Mouse (Mus musculus) embryonic stem cell, embryonic (primary cell): ENCODE data around the gene Depp1.
"Not testable (repeated sequence)": the region's sequence is repeated elsewhere in the genome, so short reads cannot be mapped to it uniquely, and the experiment has no call there.

Source experiments
- CTCF ChIA-PET, 4 experiments: fragments of 300-600 bp in 2 of 4; fragments of 350-600 bp in 2 of 4; sonication (Branson Sonifier 250); formaldehyde crosslinking; loops; one replicate each; lab custom pipeline; 2022; ENCODE audit warnings: inconsistent platforms in 2 of 4; lab: Charles Lee
- POLR2A ChIA-PET, 4 experiments: fragments of 300-600 bp in 2 of 4; fragments of 350-600 bp in 2 of 4; sonication (Branson Sonifier 250); formaldehyde crosslinking; loops; one replicate each; lab custom pipeline; 2022; ENCODE audit warnings: antibody characterized with exemption in 4 of 4, inconsistent platforms in 1 of 4; lab: Charles Lee

The Depp1 gene

GRCm38 (mm10) chr6:116650406-116650805 is at the start of gene Depp1:
TSS of gene Depp1 (plus strand) at chr6:116650609.
- CTCF ChIA-PET, result interaction anchor here in 2 of 4 experiments (0.7 to 1.6 kb wide), 2 partner anchors 19 to 20 kb away, joined by 4 to 9 read pairs; no protein-coding TSS in a partner anchor

DNA sequence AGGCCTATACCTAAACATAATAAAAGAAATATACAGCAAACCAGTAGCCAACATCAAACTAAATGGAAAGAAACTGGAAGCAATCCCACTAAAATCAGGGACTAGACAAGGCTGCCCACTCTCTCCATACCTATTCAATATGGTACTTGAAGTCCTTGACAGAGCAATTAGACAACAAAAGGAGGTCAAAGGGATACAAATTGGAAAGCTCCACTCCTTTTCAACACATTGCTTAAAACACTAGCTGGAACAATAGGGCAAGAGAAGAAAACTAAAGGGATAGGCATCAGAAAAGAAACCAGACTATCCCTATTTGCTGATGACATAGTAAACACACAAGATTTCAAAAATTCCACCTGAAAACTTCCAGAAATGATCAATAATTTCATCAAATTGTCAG is 49.4 kb upstream of the Depp1 start:
- POLR2A ChIA-PET, CTCF ChIA-PET: not testable (repeated sequence)

More at GRCm38 (mm10) chr6:116650406-116650805, at the start of gene Depp1:
- POLR2A ChIA-PET, result interaction anchor here in 2 of 4 experiments (1.0 to 2.5 kb wide), 5 partner anchors 10 to 22 kb away, joined by 3 to 12 read pairs (median 8); partner anchors contain the start of gene Zfp422 (in 1 of the 2)

GRCm38 (mm10) chr6:116607230-116607629 is 43.2 kb upstream of the Depp1 start:
- ChIA-PET CTCF (interaction anchor here in 1 of 4 experiments (0.7 kb wide), 1 partner anchor 1152 kb away, joined by 3 read pairs; no protein-coding TSS in a partner anchor), POLR2A (no interaction called here)

GRCm38 (mm10) chr6:116615719-116616118 is 34.7 kb upstream of the Depp1 start:
- POLR2A ChIA-PET, result interaction anchor here in 2 of 4 experiments (0.9 to 2.0 kb wide), 2 partner anchors 13 kb away, joined by 4 to 5 read pairs; partner anchors contain the start of gene Zfp422 (in 1 of the 2)

DNA sequence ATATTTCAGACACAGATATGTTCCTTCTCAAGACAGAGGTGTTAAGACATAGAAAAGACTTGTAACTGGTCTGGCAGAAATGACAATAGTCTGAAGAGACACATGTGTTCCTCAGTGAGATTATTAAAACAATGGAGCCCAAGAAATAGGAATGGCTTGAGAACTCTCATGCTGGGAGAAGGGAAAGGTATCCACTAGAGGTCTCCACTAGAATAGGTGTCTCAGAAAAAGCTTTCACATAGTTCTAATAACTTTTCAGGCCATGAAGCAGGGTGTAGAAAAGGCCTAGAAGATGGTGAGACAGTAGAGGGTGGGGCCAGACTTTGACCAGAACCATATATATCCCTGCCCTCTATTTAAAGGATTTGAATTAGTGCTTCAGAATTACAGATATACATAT is 32.3 kb upstream of the Depp1 start:
- CTCF ChIA-PET, result interaction anchor here in 2 of 4 experiments (0.6 kb wide), 2 partner anchors 63 to 336 kb away, joined by 3 read pairs; no protein-coding TSS in a partner anchor
- POLR2A ChIA-PET, result no interaction called here

More at GRCm38 (mm10) chr6:116615719-116616118, 34.7 kb upstream of the Depp1 start:
- CTCF ChIA-PET, result interaction anchor here in 2 of 4 experiments (1.0 to 1.5 kb wide), 2 partner anchors 16 to 17 kb away, joined by 3 to 5 read pairs; no protein-coding TSS in a partner anchor

DNA sequence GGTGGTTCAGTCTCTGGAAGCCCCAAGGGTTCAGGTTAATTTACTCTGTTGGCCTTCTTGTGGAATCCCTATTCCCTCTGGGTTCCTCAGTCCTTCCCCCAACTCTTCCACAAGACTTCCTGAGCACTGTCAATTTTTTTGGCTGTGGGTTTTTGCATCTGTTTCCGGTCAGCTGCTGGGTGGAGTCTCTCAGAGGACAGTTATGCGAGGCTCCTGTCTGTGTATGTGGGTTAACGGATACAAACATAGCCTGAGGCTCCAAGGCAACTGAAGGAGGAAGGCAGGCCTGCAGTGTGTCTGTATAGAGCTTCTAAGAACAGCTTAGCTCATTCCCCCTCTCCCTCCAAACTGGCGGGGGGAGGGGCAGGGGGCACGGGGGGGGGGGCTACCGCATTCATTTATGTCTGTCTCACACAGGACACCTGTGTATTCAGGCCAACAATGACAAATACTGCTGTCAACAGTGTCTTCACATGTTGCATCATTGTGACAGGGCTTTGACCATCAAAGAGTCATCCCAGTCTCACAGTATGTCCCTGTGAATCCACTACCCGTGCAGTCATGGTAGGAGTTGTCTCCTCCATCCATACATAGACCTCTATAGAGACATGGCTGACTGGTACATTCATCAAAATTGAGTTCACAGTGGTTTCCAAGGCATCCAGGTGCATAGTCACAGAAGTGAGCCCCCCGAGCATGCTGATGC is 28.9 kb upstream of the Depp1 start:
- ChIA-PET POLR2A (interaction anchor here in 1 of 4 experiments (0.6 kb wide), 1 partner anchor 733 kb away, joined by 3 read pairs; no protein-coding TSS in a partner anchor), CTCF (no interaction called here)

DNA sequence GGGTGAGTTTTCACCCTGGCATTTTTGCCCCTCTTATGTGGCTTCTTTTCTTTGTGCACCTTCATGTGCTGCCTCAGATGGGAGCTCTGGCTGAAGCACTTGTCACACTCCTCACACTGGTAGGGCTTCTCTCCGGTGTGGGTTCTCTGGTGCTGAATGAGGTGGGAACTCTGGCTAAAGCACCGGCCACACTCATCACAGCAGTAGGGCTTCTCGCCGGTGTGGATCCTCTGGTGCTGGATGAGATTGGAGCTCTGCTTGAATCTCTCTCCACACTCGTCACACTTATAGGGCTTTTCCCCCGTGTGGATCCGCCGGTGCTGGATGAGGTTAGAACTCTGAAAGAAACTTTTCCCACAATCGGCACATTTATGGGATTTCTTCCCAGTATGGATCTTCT is 24.0 kb upstream of the Depp1 start:
- POLR2A ChIA-PET, CTCF ChIA-PET: not testable (repeated sequence)

DNA sequence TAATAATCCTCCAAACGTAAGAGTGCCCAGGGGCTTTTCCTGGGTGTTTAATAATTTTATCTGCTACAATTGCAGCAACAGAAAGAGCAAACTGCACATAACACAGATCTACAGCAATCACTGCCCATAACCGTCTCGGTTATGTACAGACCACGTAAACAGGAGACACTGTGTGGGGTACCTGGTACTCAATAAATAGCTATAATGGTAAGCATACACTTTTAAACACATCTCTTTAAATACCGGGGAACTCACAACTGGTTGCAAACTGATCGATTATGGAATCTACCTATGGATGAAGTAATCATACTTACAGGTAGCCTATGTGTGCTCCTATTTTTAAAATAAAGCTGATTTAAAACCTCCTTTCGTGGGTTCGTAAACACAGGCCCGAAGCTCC is 22.3 kb upstream of the Depp1 start:
- CTCF ChIA-PET, result interaction anchor here in 1 of 4 experiments (0.7 kb wide), 1 partner anchor 8 kb away, joined by 3 read pairs; no protein-coding TSS in a partner anchor

DNA sequence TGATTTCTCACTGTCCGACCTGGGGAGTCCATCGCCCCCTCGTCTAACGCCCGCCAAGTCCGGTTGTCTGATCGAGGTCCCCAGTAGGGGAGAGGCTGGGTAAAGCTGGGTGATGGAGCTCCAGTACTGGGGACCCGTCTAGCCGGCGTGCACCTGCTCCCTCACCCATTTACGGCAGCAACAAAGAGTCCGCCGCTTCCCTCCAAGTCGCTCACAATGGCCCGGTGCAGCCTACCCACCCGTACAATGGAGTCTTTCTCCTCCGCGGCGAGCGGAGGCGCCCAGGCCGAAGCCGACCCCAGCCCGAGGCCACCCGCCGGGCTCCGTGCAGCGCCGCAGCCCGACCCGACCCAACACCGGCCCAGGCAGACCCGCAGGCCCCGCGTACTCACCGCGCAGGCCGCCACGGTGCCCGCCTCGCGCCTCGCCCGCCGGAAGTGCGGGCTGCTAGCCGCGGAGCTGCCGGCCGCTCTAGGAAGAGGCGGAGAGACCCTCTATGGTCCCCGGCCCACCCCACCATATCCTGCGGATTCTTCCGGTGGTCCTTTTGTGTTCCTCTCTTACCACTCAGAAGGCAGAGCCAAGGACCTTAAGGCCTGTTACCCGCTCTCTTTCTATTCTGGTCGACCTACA is 21.8 kb upstream of the Depp1 start, which contains the start of gene Zfp422:
Gene Zfp422, minus strand, starts transcription at position 461 of the 633 bp plus-strand sequence.
- POLR2A ChIA-PET, result interaction anchor here in 3 of 4 experiments (0.6 to 2.5 kb wide), 19 partner anchors 8 to 1090 kb away, joined by 3 to 11 read pairs (median 4); partner anchors contain the start of genes Depp1 (in 1 of the 3), March8 (in 1 of the 3), Washc2 (in 1 of the 3) and Zfand4 (in 1 of the 3)

More for the DNA sequence above, 22.3 kb upstream of the Depp1 start:
- POLR2A ChIA-PET, result interaction anchor here in 3 of 4 experiments (0.6 to 2.5 kb wide), 17 partner anchors 9 to 1089 kb away, joined by 3 to 11 read pairs (median 4); partner anchors contain the start of genes Depp1 (in 1 of the 3), March8 (in 1 of the 3) and Zfand4 (in 1 of the 3)

DNA sequence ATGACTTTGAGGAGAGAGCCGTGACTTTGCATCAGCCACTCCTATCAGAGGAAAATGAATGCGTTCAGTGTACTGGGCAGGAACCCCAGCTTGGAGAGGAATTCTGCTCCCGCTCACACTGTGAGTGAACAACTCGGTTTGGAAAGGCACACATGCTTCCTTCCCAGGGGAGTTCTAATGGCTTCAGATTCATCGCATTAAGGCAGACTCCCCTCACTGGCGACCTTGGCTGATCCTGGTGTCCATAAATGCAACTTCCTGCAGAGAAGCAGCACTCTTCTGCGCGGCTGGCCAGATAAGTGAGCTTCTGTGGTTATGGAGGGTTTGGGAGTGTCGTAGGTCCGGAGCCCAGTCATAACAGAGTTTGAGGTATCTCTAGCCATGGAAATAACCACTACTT is 20.6 kb upstream of the Depp1 start:
- ChIA-PET POLR2A (interaction anchor here in 3 of 4 experiments (0.5 to 2.2 kb wide), 8 partner anchors 8 to 422 kb away, joined by 3 to 11 read pairs (median 4); partner anchors contain the start of gene Washc2 (in 1 of the 3)), CTCF (interaction anchor here in 2 of 4 experiments (0.5 to 3.3 kb wide), 3 partner anchors 12 to 616 kb away, joined by 5 to 25 read pairs (median 6); no protein-coding TSS in a partner anchor)

More for the DNA sequence above, 21.8 kb upstream of the Depp1 start, which contains the start of gene Zfp422:
- CTCF ChIA-PET, result interaction anchor here in 2 of 4 experiments (0.6 to 0.7 kb wide), 2 partner anchors 8 to 776 kb away, joined by 3 read pairs; no protein-coding TSS in a partner anchor

DNA sequence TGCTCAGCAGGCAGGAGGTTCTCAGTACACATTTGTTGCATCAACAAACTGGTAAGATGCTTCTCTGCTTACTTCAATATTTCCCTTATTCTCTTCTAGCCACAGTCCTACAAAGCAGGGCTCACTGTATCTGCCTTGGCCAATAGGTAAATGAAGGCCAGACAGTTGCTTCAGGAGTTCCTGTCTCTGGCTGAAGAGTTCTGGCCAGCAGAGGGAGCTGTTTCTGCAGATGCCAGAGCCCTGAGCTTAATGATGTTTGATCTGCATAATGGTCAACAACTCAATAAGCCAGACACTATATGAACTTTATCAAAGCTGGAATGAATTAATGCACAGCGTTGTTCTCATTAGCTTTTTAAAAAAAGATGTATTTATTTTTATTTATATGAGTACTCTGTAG is 18.3 kb upstream of the Depp1 start:
- ChIA-PET CTCF (interaction anchor here (0.6 to 3.3 kb wide), 32 partner anchors 9 to 747 kb away, joined by 3 to 25 read pairs (median 4); partner anchors contain the start of genes Depp1 (in 1 of the 4) and Tmem72 (in 1 of the 4)), POLR2A (interaction anchor here in 3 of 4 experiments (0.6 to 1.4 kb wide), 9 partner anchors 8 to 42 kb away, joined by 3 to 5 read pairs (median 3); partner anchors contain the start of gene Depp1 (in 2 of the 3))

DNA sequence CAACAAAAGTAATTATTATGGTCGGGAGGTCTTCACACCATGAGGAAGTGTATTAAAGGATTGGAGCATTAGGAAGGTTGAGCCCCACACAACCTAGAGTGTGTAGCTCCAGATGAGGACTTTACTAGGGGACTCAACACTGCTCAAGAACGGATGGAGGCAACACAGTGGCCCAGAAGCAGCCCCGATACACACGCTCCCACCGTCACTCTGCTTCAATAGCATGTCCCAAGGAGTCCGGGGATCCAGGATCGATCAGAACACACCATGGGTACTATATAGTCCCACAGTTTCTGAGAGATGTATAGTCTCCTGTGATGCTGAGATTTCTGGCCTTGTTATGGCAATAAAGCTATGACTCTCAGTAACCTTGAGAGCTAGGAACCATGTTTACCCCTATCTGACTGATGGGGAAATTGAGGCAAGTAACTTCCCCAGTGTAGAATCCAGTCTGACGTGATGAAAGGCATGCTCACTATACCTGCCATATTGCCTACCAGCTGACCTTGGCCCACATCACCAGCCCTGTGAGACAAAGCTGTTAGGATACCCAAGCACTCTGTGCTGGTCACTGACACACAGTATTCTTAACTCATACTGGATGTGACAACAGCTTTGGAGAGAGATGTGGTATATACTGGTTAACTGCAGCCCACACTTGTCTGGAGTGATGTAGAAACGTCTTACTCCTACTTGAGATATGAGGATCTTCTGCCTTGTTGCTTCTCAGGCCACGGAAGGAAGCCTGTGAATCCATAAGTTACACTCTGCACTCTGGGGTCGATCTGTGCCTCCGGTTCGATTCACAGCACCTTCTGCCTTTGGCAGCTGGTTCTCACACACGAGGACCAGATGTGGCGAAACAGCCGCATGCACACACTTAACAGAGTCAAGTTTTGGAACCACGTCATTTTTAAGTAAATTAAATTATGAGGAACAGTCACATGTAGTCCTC is 16.4 kb upstream of the Depp1 start:
- CTCF ChIA-PET, result no interaction called here
- POLR2A ChIA-PET, result interaction anchor here in 1 of 4 experiments (0.8 kb wide), 1 partner anchor 35 kb away, joined by 4 read pairs; no protein-coding TSS in a partner anchor

- CTCF ChIA-PET, result no interaction called here
- POLR2A ChIA-PET, result interaction anchor here in 1 of 4 experiments (1.5 kb wide), 1 partner anchor 10 kb away, joined by 4 read pairs; no protein-coding TSS in a partner anchor
Measured at GRCm38 (mm10) chr6:116635251-116636180, 14.9 kb upstream of the Depp1 start.

DNA sequence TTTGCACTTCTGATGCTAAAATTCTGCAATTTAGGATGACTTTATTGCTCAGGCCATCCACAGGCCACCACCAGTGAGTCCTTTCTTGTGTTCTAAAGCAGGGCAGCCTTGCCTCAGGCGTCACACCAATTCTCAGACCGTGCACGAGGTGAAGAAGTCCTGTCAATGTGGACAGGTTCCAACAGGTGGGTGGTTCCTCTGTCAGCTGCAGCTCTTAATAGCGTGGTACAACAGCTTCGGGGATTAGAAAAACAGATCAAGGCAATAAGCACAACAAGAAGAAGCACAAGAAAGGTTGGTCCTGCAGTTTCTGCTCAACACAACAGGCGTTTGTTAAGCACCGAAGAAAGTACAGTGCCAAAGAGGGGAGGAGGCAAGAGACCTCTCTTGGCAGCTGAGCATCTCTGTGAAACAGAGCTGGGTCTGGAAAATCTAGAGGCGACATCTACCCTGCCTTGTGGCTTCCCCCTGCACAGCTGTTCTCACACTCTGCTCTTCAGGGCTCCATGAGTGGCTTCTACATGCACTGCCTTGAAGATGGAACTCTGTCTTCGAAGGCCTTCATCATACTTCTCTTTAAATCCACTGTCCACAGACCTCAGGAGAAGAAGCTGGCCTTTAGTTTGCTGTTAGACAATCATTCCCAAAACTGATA is 13.7 kb upstream of the Depp1 start:
- CTCF ChIA-PET, result interaction anchor here in 2 of 4 experiments (0.6 to 1.4 kb wide), 2 partner anchors 8 to 15 kb away, joined by 3 to 4 read pairs; partner anchors contain the start of gene Zfp422 (in 1 of the 2)
- POLR2A ChIA-PET, result interaction anchor here in 2 of 4 experiments (1.2 to 2.4 kb wide), 3 partner anchors 8 to 9 kb away, joined by 3 to 11 read pairs (median 4); partner anchors contain the start of gene Zfp422 (in 2 of the 2)

GRCm38 (mm10) chr6:116637496-116637895 is 12.9 kb upstream of the Depp1 start:
- ChIA-PET CTCF (interaction anchor here in 1 of 4 experiments (1.4 kb wide), 1 partner anchor 14 kb away, joined by 4 read pairs; no protein-coding TSS in a partner anchor), POLR2A (interaction anchor here in 2 of 4 experiments (1.2 to 2.4 kb wide), 2 partner anchors 9 kb away, joined by 3 to 11 read pairs; partner anchors contain the start of gene Zfp422 (in 2 of the 2))
